Mouse (Mus musculus) intestine, embryonic 16.5 days (tissue): ENCODE results near the gene Srl. TPM values are rescaled to one million over a fixed set of nuclear protein-coding genes. Genes with fewer than 3 reads are reported as not detected.
"Not testable (repeated sequence)": the region's sequence is repeated elsewhere in the genome, so short reads cannot be mapped to it uniquely, and the experiment has no call there.

Experiments used
- ATAC-seq: fragments of 200-750 bp; cut with Nextera tagmentation; 2 replicates; pipeline ENCODE4 v1.8.0; 2017; ENCODE audit warnings: moderate TSS enrichment, moderate library complexity
- H3K27ac ChIP-seq: fragments of 300-500 bp; sonication (generic); 2 replicates; pipeline ENCODE4 v1.5.1; 2014; ENCODE audit warnings: mild to moderate bottlenecking, low read length
- H3K27me3 ChIP-seq: fragments of 300-500 bp; sonication (generic); replicated peaks from 2 replicates; pipeline ENCODE4 v1.6.1; 2014; ENCODE audit warnings: low read length, control low read depth, mixed read lengths; ENCODE audit not compliant: control insufficient read depth, insufficient read depth
- H3K36me3 ChIP-seq: fragments of 300-500 bp; sonication (generic); 2 replicates; pipeline ENCODE4 v1.6.1; 2014; ENCODE audit warnings: low read length, control low read depth; ENCODE audit not compliant: control insufficient read depth, insufficient read depth
- H3K4me1 ChIP-seq: fragments of 300-500 bp; sonication (generic); 2 replicates; pipeline ENCODE4 v1.6.1; 2014; ENCODE audit warnings: low read length, control low read depth, mixed read lengths; ENCODE audit not compliant: control insufficient read depth, insufficient read depth
- H3K4me2 ChIP-seq: fragments of 300-500 bp; sonication (generic); 2 replicates; pipeline ENCODE4 v1.6.1; 2014; ENCODE audit warnings: low read depth, low read length, control low read depth
- H3K4me3 ChIP-seq: fragments of 300-500 bp; sonication (generic); 2 replicates; pipeline ENCODE4 v1.5.1; 2014; ENCODE audit warnings: mild to moderate bottlenecking, low read length
- H3K9ac ChIP-seq: fragments of 300-500 bp; sonication (generic); 2 replicates; pipeline ENCODE4 v1.6.1; 2014; ENCODE audit warnings: low read depth, low read length
- H3K9me3 ChIP-seq: fragments of 300-500 bp; sonication (generic); 2 replicates; pipeline ENCODE4 v1.6.1; 2016; ENCODE audit warnings: low read length, control low read depth; ENCODE audit not compliant: control insufficient read depth
- WGBS: fragments of 180-500 bp; shearing (Covaris S2); extraction: QIAGEN DNeasy Blood & Tissue Kit; methylation state at CpG from one replicate; pipeline ENCODE4 v1.1.7; 2014; 5-methylcytosine and 5-hydroxymethylcytosine counted together
- polyA plus RNA-seq: library from polyadenylated mRNA; unstranded; fragments of >200 nt; fragmentation: Nextera tagmentation; extraction: Ambion mirVana; gene quantifications from 2 replicates; pipeline ENCODE4 v1.2.1, GENCODE M21; 2015

Gene Srl
- polyA plus RNA-seq, result 8.0 and 8.5 TPM in 2 replicates

GRCm38 (mm10) chr16:4541501-4542198, at the start of gene Srl:
Gene Srl, minus strand, starts transcription at chr16:4541816.
- H3K36me3 ChIP-seq, result no peaks in the 10 kb centered on the region
- ATAC-seq, result peak; percentile 96
- 0 out of 2 replicates have a peak, but pooled peaks cover 3% of the 10 kb centered on the region for H3K4me1 ChIP-seq
- 0 out of 2 replicates have a peak within 1 kb of the TSS, but pooled peaks have one; percentile 35 for H3K27ac ChIP-seq
- no peaks in the 10 kb centered on the region for H3K27me3 ChIP-seq
- peak within 1 kb of the TSS; percentile 68 for H3K4me2 ChIP-seq
- under 1% methylated on average over 43 of the region's 43 CpGs for WGBS
- peak within 1 kb of the TSS; percentile 62 for H3K9ac ChIP-seq
- no peaks in the 10 kb centered on the region for H3K9me3 ChIP-seq
- H3K4me3 ChIP-seq, result peak within 1 kb of the TSS; percentile 55

- no peak overlapping the region for H3K4me2 ChIP-seq
- no peak overlapping the region for H3K27ac ChIP-seq
- H3K4me3 ChIP-seq, result no peak overlapping the region
- ATAC-seq, result no peak
- H3K9ac ChIP-seq, result no peak overlapping the region
- WGBS, result 96% methylated on average over 9 of the region's 9 CpGs
- H3K9me3 ChIP-seq, result no peaks in the 10 kb centered on the region
- peaks cover 32% of the 10 kb centered on the region for H3K4me1 ChIP-seq
- H3K36me3 ChIP-seq, result 0 out of 2 replicates have a peak, but pooled peaks cover 2% of the 10 kb centered on the region
- H3K27me3 ChIP-seq, result no peaks in the 10 kb centered on the region
Observed at GRCm38 (mm10) chr16:4590236-4590635, 48.6 kb upstream of the Srl start.

DNA sequence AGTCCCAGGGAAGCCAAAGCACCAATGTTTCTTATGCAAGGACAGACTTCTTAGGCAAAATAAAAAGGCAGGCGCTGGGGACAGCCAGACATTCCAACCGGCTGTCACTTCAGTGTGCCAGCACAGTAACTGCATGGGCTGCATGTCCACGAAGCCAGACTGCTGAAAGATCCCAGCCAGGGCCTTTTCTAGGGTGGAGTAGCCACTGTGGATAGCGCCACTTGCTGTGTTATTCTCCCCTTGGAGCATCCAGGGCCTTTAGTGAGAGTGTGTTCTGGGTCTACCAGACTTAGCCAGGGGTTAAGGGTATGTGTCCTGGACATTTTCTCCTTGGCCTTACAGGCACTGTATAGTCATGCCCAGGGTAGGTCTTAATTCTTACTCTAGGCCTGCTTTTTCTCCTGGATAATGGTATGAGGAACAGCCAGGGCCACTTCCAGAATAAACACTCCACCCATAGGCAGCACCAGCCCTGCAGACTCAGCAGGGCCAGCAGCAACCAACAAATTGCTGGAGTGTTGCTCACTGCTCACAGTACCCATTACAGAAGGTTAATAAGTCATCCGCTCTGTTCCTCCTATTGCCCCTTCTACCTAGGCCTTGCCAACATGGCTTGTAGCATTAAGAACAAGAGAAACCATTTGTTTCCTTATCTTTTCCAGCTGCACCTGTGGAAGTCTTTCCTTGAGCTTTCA, 46.0 kb upstream of the Srl start:
- Histone ChIP-seq H3K27me3 (no peaks in the 10 kb centered on the region), H3K27ac (peak overlapping the region; percentile 92), H3K9me3 (no peaks in the 10 kb centered on the region), H3K9ac (peak overlapping the region; percentile 69), H3K4me1 (peaks cover 27% of the 10 kb centered on the region), H3K4me3 (no peak overlapping the region), H3K4me2 (no peak overlapping the region), H3K36me3 (0 out of 2 replicates have a peak, but pooled peaks cover 2% of the 10 kb centered on the region)
- 55% methylated on average over 5 of the region's 5 CpGs for WGBS
- ATAC-seq, result no peak

GRCm38 (mm10) chr16:4586531-4587123, 45.0 kb upstream of the Srl start:
- under 1% methylated on average over 43 of the region's 43 CpGs for WGBS

GRCm38 (mm10) chr16:4585642-4586530, 44.3 kb upstream of the Srl start:
- Histone ChIP-seq H3K4me1 (peaks cover 21% of the 10 kb centered on the region), H3K4me3 (peak overlapping the region; percentile 50), H3K27me3 (no peaks in the 10 kb centered on the region), H3K4me2 (peak overlapping the region; percentile 75), H3K9me3 (no peaks in the 10 kb centered on the region), H3K27ac (peak overlapping the region; percentile 92), H3K36me3 (0 out of 2 replicates have a peak, but pooled peaks cover under 1% of the 10 kb centered on the region), H3K9ac (peak overlapping the region; percentile 69)
- WGBS, result 6% methylated on average over 14 of the region's 14 CpGs
- ATAC-seq, result peak; percentile 49

More at GRCm38 (mm10) chr16:4586531-4587123, 45.0 kb upstream of the Srl start:
- H3K27ac ChIP-seq, result peak overlapping the region; percentile 92
- H3K9ac ChIP-seq, result peak overlapping the region; percentile 69
- 0 out of 2 replicates have a peak, but pooled peaks cover 2% of the 10 kb centered on the region for H3K36me3 ChIP-seq
- peak; percentile 99 for ATAC-seq
- H3K4me3 ChIP-seq, result peak overlapping the region; percentile 50
- peak overlapping the region; percentile 75 for H3K4me2 ChIP-seq
- H3K9me3 ChIP-seq, result no peaks in the 10 kb centered on the region
- H3K4me1 ChIP-seq, result peaks cover 21% of the 10 kb centered on the region
- H3K27me3 ChIP-seq, result no peaks in the 10 kb centered on the region

DNA sequence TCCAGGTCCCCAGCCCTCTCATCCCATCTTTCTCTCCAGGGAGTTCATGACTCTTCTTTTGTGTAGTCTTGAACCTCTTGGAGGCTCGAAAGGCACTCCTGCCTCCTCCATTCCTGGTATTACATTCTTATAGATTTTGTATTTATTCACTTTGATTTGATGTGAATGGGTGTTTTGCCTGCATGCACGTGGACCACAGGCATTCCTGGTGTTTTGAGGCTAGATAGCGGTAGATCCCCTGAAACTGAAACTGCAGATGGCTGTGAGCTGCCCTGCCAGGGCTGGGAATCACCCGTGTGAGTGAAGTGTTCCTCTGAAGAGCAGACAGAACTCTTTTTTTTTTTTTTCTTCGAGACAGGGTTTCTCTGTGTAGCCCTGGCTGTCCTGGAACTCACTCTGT, 42.8 kb upstream of the Srl start:
- ATAC-seq, result no peak
- no peak overlapping the region for H3K9ac ChIP-seq
- H3K4me1 ChIP-seq, result peaks cover 21% of the 10 kb centered on the region
- no peak overlapping the region for H3K4me2 ChIP-seq
- no peaks in the 10 kb centered on the region for H3K27me3 ChIP-seq
- H3K36me3 ChIP-seq, result no peaks in the 10 kb centered on the region
- H3K9me3 ChIP-seq, result no peaks in the 10 kb centered on the region
- H3K4me3 ChIP-seq, result no peak overlapping the region
- no peak overlapping the region for H3K27ac ChIP-seq
- WGBS, result 76% methylated on average over 5 of the region's 5 CpGs

DNA sequence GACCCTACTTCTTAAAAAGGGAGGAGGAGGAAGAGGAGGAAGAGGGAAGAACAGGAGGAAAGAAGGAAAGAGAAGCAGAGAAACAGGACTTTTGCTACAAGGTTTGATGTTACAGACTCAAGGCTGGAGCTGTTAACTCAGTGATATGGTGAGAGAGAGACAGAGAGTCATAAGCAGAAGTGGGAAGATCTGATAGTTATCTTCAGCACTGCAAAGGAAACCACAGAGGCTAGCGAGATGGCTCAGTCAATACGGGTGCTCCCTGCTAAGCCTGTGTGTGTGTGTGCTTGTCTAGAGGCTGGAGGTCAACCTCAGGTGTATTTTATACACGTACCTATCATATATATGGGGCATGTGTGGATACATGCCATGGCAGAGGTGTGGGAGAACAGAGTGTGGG, 42.2 kb upstream of the Srl start:
- Histone ChIP-seq H3K9ac (no peak overlapping the region), H3K27me3 (no peaks in the 10 kb centered on the region), H3K9me3 (no peaks in the 10 kb centered on the region), H3K27ac (no peak overlapping the region), H3K4me2 (no peak overlapping the region), H3K4me3 (no peak overlapping the region), H3K36me3 (no peaks in the 10 kb centered on the region), H3K4me1 (peaks cover 21% of the 10 kb centered on the region)
- no peak for ATAC-seq
- WGBS, result 76% methylated on average over 3 of the region's 3 CpGs

DNA sequence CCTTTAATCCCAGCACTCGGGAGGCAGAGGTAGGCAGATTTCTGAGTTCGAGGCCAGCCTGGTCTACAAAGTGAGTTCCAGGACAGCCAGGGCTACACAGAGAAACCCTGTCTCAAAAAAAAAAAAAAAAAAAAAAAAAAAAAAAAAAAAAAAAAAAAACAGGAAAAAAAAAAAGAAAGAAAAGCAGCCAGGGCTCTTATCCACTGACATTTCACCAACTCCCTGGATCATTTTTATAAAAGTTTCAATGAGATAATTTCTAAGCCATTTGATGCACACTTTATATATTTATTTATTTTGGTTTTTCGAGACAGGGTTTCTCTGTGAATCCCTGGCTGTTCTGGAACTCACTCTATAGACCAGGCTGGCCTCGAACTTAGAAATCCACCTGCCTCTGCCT, 39.6 kb upstream of the Srl start:
- H3K4me3 ChIP-seq, H3K27me3 ChIP-seq, H3K9ac ChIP-seq, ATAC-seq, H3K4me2 ChIP-seq, H3K9me3 ChIP-seq, H3K36me3 ChIP-seq, H3K4me1 ChIP-seq, H3K27ac ChIP-seq: not testable (repeated sequence)
- WGBS, result 91% methylated on average over 3 of the region's 4 CpGs
